Mouse (Mus musculus) myocyte (in vitro differentiated cells): ENCODE results near the gene Zfp827. TPM values are rescaled to one million over a fixed set of nuclear protein-coding genes. Genes with fewer than 3 reads are reported as not detected.
A peak's percentile ranks its signal among the peaks of the same experiment; 100 is the strongest.

Experiments
- H3K27me3 ChIP-seq: one replicate; pipeline ENCODE4 v1.6.1; 2011; ENCODE audit not compliant: control insufficient read depth, insufficient read depth, insufficient read length
- H3K36me3 ChIP-seq: one replicate; pipeline ENCODE4 v1.6.1; 2011; ENCODE audit not compliant: control insufficient read depth, insufficient read depth
- H3K4me2 ChIP-seq: one replicate; pipeline ENCODE4 v1.6.1; 2011; ENCODE audit warnings: low read depth, control low read depth
- H3K4me3 ChIP-seq: one replicate; pipeline ENCODE4 v1.5.1; 2011; ENCODE audit warnings: mild to moderate bottlenecking, control low read depth, moderate library complexity
- H3K79me2 ChIP-seq: one replicate; pipeline ENCODE4 v1.6.1; 2011; ENCODE audit not compliant: control insufficient read depth, insufficient read depth
- H3ac ChIP-seq: one replicate; pipeline ENCODE4 v1.6.1; 2011; ENCODE audit not compliant: control insufficient read depth, insufficient read length
- CEBPB ChIP-seq: IDR thresholded peaks from 2 replicates; pipeline ENCODE4 v1.6.1; 2011; ENCODE audit warnings: mild to moderate bottlenecking, moderate library complexity; ENCODE audit not compliant: poor library complexity, insufficient read depth, severe bottlenecking
- E2F4 ChIP-seq: IDR thresholded peaks from one replicate; pipeline ENCODE4 v1.6.1; 2011; ENCODE audit warnings: mild to moderate bottlenecking, control low read depth, moderate library complexity; ENCODE audit not compliant: insufficient read depth
- MAX ChIP-seq: IDR thresholded peaks from one replicate; pipeline ENCODE4 v1.6.1; 2011; ENCODE audit warnings: low read depth, mild to moderate bottlenecking, control low read depth
- MYOD1 ChIP-seq, 3 experiments: IDR thresholded peaks; one replicate each; pipeline ENCODE4 v1.6.1; 2011; ENCODE audit warnings: control low read depth in 2 of 3, low read depth in 2 of 3, mild to moderate bottlenecking in 2 of 3, moderate library complexity in 1 of 3; ENCODE audit not compliant: insufficient read length in 2 of 3, control insufficient read depth in 1 of 3
- MYOG ChIP-seq, 3 experiments: IDR thresholded peaks; one replicate each; pipeline ENCODE4 v1.6.1; 2011; ENCODE audit warnings: control low read depth in 2 of 3, low read depth in 2 of 3, mild to moderate bottlenecking in 2 of 3; ENCODE audit not compliant: insufficient read length in 2 of 3, control insufficient read depth in 1 of 3, insufficient read depth in 1 of 3
- POLR2A ChIP-seq: IDR thresholded peaks from one replicate; pipeline ENCODE4 v1.6.1; 2011; ENCODE audit warnings: low read depth, mild to moderate bottlenecking, control low read depth, moderate library complexity; ENCODE audit not compliant: insufficient read length
- POLR2AphosphoS2 ChIP-seq: IDR thresholded peaks from one replicate; pipeline ENCODE4 v1.6.1; 2011; ENCODE audit warnings: low read depth, control low read depth; ENCODE audit not compliant: insufficient read length
- REST ChIP-seq: IDR thresholded peaks from one replicate; pipeline ENCODE4 v1.6.1; 2011; ENCODE audit warnings: mild to moderate bottlenecking, control low read depth, moderate library complexity; ENCODE audit not compliant: insufficient read depth, insufficient read length
- SRF ChIP-seq: IDR thresholded peaks from one replicate; pipeline ENCODE4 v1.6.1; 2011; ENCODE audit warnings: low read depth; ENCODE audit not compliant: control insufficient read depth, insufficient read length
- TCF12 ChIP-seq: IDR thresholded peaks from one replicate; pipeline ENCODE4 v1.6.1; 2011; ENCODE audit warnings: mild to moderate bottlenecking, control low read depth; ENCODE audit not compliant: poor library complexity, insufficient read depth, severe bottlenecking
- TCF3 ChIP-seq: IDR thresholded peaks from one replicate; pipeline ENCODE4 v1.6.1; 2011; ENCODE audit warnings: low read depth, control low read depth; ENCODE audit not compliant: insufficient read length
- USF1 ChIP-seq: IDR thresholded peaks from one replicate; pipeline ENCODE4 v1.6.1; 2011; ENCODE audit warnings: low read depth, mild to moderate bottlenecking, control low read depth, moderate library complexity
- polyA plus RNA-seq: library from polyadenylated mRNA; unstranded; fragments of >200 nt; fragmentation: generic; extraction: Trizol; gene quantifications from one replicate; pipeline ENCODE4 v1.2.1, GENCODE M21; 2012; ENCODE audit warnings: missing spikeins

Gene Zfp827
- polyA plus RNA-seq, 1 experiment: 7.7 TPM

- Histone ChIP-seq H3K36me3 (no peaks in the 10 kb centered on the region), H3K79me2 (peaks cover 53% of the 10 kb centered on the region), H3K27me3 (no peaks in the 10 kb centered on the region), H3K4me3 (peak overlapping the region; percentile 92), H3ac (peak overlapping the region; percentile 99), H3K4me2 (peak overlapping the region; percentile 84)
- no peak for TF ChIP-seq E2F4
- TF ChIP-seq SRF: peak; percentile 43
- TF ChIP-seq REST: no peak
- TF ChIP-seq POLR2AphosphoS2: peak; percentile 54
- TF ChIP-seq MYOD1 (IDR thresholded peaks at IDR 0.05; ENCODE audit: control insufficient read depth in 1 of 3, insufficient read length in 2 of 3, low read depth in 2 of 3): peak in 2 of 3 experiments; percentile 71 to 91
- TF ChIP-seq TCF12: no peak
- no peak for TF ChIP-seq MAX
- no peak for TF ChIP-seq CEBPB
- peak; percentile 9 to 86 (median 78) for TF ChIP-seq MYOG (IDR thresholded peaks at IDR 0.05; ENCODE audit: control insufficient read depth in 1 of 3, insufficient read depth in 1 of 3, insufficient read length in 2 of 3, low read depth in 2 of 3)
- TF ChIP-seq POLR2A: peak; percentile 58
- TF ChIP-seq USF1: no peak
- peak; percentile 20 for TF ChIP-seq TCF3
These were observed 2.4 kb downstream of the Zfp827 start for GRCm38 (mm10) chr8:79030326-79031265.

- no peaks in the 10 kb centered on the region for H3K36me3 ChIP-seq
- H3ac ChIP-seq: no peak overlapping the region
- H3K4me2 ChIP-seq: no peak overlapping the region
- H3K79me2 ChIP-seq: peaks cover 78% of the 10 kb centered on the region
- no peak overlapping the region for H3K4me3 ChIP-seq
- no peaks in the 10 kb centered on the region for H3K27me3 ChIP-seq
- TF ChIP-seq MAX: no peak
- TF ChIP-seq REST: no peak
- no peak for TF ChIP-seq USF1
- no peak for TF ChIP-seq TCF12
- no peak for TF ChIP-seq CEBPB
- TF ChIP-seq POLR2A: no peak
- no peak for TF ChIP-seq MYOD1 (IDR thresholded peaks at IDR 0.05; ENCODE audit: control insufficient read depth in 1 of 3, insufficient read length in 2 of 3, low read depth in 2 of 3)
- no peak for TF ChIP-seq MYOG (IDR thresholded peaks at IDR 0.05; ENCODE audit: control insufficient read depth in 1 of 3, insufficient read depth in 1 of 3, insufficient read length in 2 of 3, low read depth in 2 of 3)
- TF ChIP-seq E2F4: no peak
- no peak for TF ChIP-seq TCF3
- TF ChIP-seq SRF: no peak
- no peak for TF ChIP-seq POLR2AphosphoS2
These were observed 9.3 kb downstream of the Zfp827 start for GRCm38 (mm10) chr8:79037532-79037931.

- TF ChIP-seq POLR2A: no peak
- peak; percentile 13 for TF ChIP-seq POLR2AphosphoS2
- H3K27me3 ChIP-seq: no peaks in the 10 kb centered on the region
- H3ac ChIP-seq: no peak overlapping the region
- no peaks in the 10 kb centered on the region for H3K36me3 ChIP-seq
- no peak overlapping the region for H3K4me2 ChIP-seq
- H3K4me3 ChIP-seq: no peak overlapping the region
- peaks cover 78% of the 10 kb centered on the region for H3K79me2 ChIP-seq
These were observed 9.8 kb downstream of the Zfp827 start for GRCm38 (mm10) chr8:79037991-79038390.

- no peak overlapping the region for H3K4me2 ChIP-seq
- H3K27me3 ChIP-seq: no peaks in the 10 kb centered on the region
- H3K79me2 ChIP-seq: peaks cover 67% of the 10 kb centered on the region
- no peak for TF ChIP-seq TCF12
- peak; percentile 93 for TF ChIP-seq CEBPB
- TF ChIP-seq E2F4: no peak
- H3K36me3 ChIP-seq: no peaks in the 10 kb centered on the region
- H3K4me3 ChIP-seq: no peak overlapping the region
- H3ac ChIP-seq: no peak overlapping the region
These were observed 13.2 kb downstream of the Zfp827 start for GRCm38 (mm10) chr8:79041429-79041828.

- TF ChIP-seq POLR2AphosphoS2: no peak
- TF ChIP-seq TCF3: no peak
- TF ChIP-seq POLR2A: no peak
- TF ChIP-seq REST: no peak
- no peak for TF ChIP-seq MYOG (IDR thresholded peaks at IDR 0.05; ENCODE audit: control insufficient read depth in 1 of 3, insufficient read depth in 1 of 3, insufficient read length in 2 of 3, low read depth in 2 of 3)
- TF ChIP-seq CEBPB: no peak
- TF ChIP-seq USF1: no peak
- no peak for TF ChIP-seq TCF12
- TF ChIP-seq MAX: no peak
- no peak for TF ChIP-seq SRF
- no peak for TF ChIP-seq MYOD1 (IDR thresholded peaks at IDR 0.05; ENCODE audit: control insufficient read depth in 1 of 3, insufficient read length in 2 of 3, low read depth in 2 of 3)
- Histone ChIP-seq H3ac (no peak overlapping the region), H3K4me3 (no peak overlapping the region), H3K4me2 (no peak overlapping the region), H3K36me3 (no peaks in the 10 kb centered on the region), H3K79me2 (peaks cover 61% of the 10 kb centered on the region), H3K27me3 (no peaks in the 10 kb centered on the region)
These were observed 14.0 kb downstream of the Zfp827 start for GRCm38 (mm10) chr8:79042252-79042651.
